Comparison of ENCODE assay signal across 23 mouse cellular contexts in genomic region chrX:103584262-103584661, GRCm38 (mm10). TPM values are rescaled to one million over a fixed set of nuclear protein-coding genes. Genes with fewer than 3 reads are reported as not detected.
DNase-seq lines count a peak whose midpoint lies in the region; ATAC-seq and TF ChIP-seq lines count a peak whose summit lies in the region.
"Had no signal": no experiment of that assay in that cellular context is flagged by ENCODE, and none has a peak within 500 bp of the region (broad histone marks: within the 10 kb centered on the region; RNA-seq: fewer than 3 reads in every experiment).

No protein-coding gene starts in this region.

- no peak for TF ChIP-seq POLR2A in MEL (IDR thresholded peaks at IDR 0.05; ENCODE audit: control insufficient read depth in 1 of 2, insufficient read depth in 1 of 2, low read depth in 1 of 2, low read length in 2 of 2, poor library complexity in 1 of 2)
- no peak for TF ChIP-seq POLR2A in heart, adult 2 months (IDR thresholded peaks at IDR 0.05; ENCODE audit: insufficient read depth, low read depth, low read length)

- H3K9ac ChIP-seq in intestine, embryonic 15.5 days: no peak overlapping the region
- H3K9ac ChIP-seq in intestine, postnatal 0 days (ENCODE audit: low read depth, low read length): no peak overlapping the region
- no peak overlapping the region for H3K9ac ChIP-seq in MEL (ENCODE audit: control insufficient read depth, low read depth, low read length, poor library complexity, severe bottlenecking)
- no peak overlapping the region for H3K9ac ChIP-seq in heart, adult 2 months (ENCODE audit: low read depth, low read length)

- ATAC-seq in intestine, embryonic 15.5 days: peak; percentile 82
- ATAC-seq in intestine, postnatal 0 days: no peak
- ATAC-seq: forebrain, embryonic 16.5 days had no signal

- WGBS in intestine, embryonic 15.5 days: 50% methylated on average over 1 of the region's 1 CpGs
- 21% methylated on average over 1 of the region's 1 CpGs for WGBS in intestine, postnatal 0 days
- WGBS in heart, adult 2 months: 50% methylated on average over 1 of the region's 1 CpGs

- no peak overlapping the region for H3K27ac ChIP-seq in intestine, embryonic 15.5 days
- H3K27ac ChIP-seq in intestine, postnatal 0 days (ENCODE audit: low read depth, low read length): no peak overlapping the region
- H3K27ac ChIP-seq in MEL (ENCODE audit: control insufficient read depth, low read depth, low read length): no peak overlapping the region
- H3K27ac ChIP-seq in heart, adult 2 months: no peak overlapping the region
- H3K27ac ChIP-seq: left cerebral cortex, adult 2 months; limb, embryonic 10.5 days; midbrain, embryonic 10.5 days had no signal

- no peaks in the 10 kb centered on the region for H3K27me3 ChIP-seq in intestine, embryonic 15.5 days (replicated peaks)
- no peaks in the 10 kb centered on the region for H3K27me3 ChIP-seq in intestine, postnatal 0 days (replicated peaks; ENCODE audit: control insufficient read depth, insufficient read depth, low read length)
- H3K27me3 ChIP-seq in MEL (ENCODE audit: control insufficient read depth in 1 of 2, insufficient read depth in 2 of 2, low read length in 2 of 2): no peaks in the 10 kb centered on the region
- no peaks in the 10 kb centered on the region for H3K27me3 ChIP-seq in heart, adult 2 months (ENCODE audit: control insufficient read depth, insufficient read depth, low read length)

- DNase-seq in 416B (ENCODE audit: low read depth) (peak; percentile 36), MEL (ENCODE audit: low read depth, low spot score) (peak; percentile 10)
- peak; percentile 11 for DNase-seq in c-Kit-positive CD71-positive TER-119-positive erythroid progenitor cells, embryonic 14.5 days (ENCODE audit: low spot score)
- DNase-seq in thymus, postnatal 4 days: no peak
- no peak for DNase-seq in cerebellum, postnatal 36 days
- DNase-seq in heart, adult 2 months: no peak
- DNase-seq: cerebellum, postnatal 10 days; embryo, embryonic 11 days; heart, postnatal 10 days; lung, postnatal 14 days; right cerebral cortex, postnatal 4 days had no signal

- H3K4me2 ChIP-seq in intestine, embryonic 15.5 days (replicated peaks): no peak overlapping the region
- no peak overlapping the region for H3K4me2 ChIP-seq in intestine, postnatal 0 days (replicated peaks; ENCODE audit: low read depth)
- H3K4me2 ChIP-seq: heart, embryonic 11.5 days had no signal

- no peak for TF ChIP-seq CTCF in intestine, postnatal 0 days (IDR thresholded peaks at IDR 0.05; ENCODE audit: low read depth)
- TF ChIP-seq CTCF in MEL (IDR thresholded peaks at IDR 0.05 in 2 of 3, conservative IDR thresholded peaks at IDR 0.05 in 1 of 3; ENCODE audit: control insufficient read depth in 1 of 3, insufficient read depth in 1 of 3, low read depth in 2 of 3, low read length in 3 of 3, poor library complexity in 1 of 3, severe bottlenecking in 1 of 3): no peak
- no peak for TF ChIP-seq CTCF in heart, adult 2 months (IDR thresholded peaks at IDR 0.05)

- TF ChIP-seq EP300 in MEL (IDR thresholded peaks at IDR 0.05; ENCODE audit: low read depth in 1 of 2, low read length in 2 of 2): no peak
- no peak for TF ChIP-seq EP300 in heart, adult 2 months (IDR thresholded peaks at IDR 0.05; ENCODE audit: insufficient read depth, low read depth, low read length)

- H3K36me3 ChIP-seq in intestine, embryonic 15.5 days: no peaks in the 10 kb centered on the region
- H3K36me3 ChIP-seq in intestine, postnatal 0 days (ENCODE audit: control insufficient read depth, insufficient read depth): no peaks in the 10 kb centered on the region
- peaks cover 1 to 11% of the 10 kb centered on the region in 2 experiments for H3K36me3 ChIP-seq in MEL (ENCODE audit: control insufficient read depth in 1 of 2, insufficient read depth in 2 of 2, low read length in 2 of 2)
- no peaks in the 10 kb centered on the region for H3K36me3 ChIP-seq in heart, adult 2 months (ENCODE audit: control insufficient read depth, insufficient read depth, low read length)

- intact Hi-C loops in heart, adult 2 months (cut with DNase I): no loop called here

- H3K9me3 ChIP-seq in intestine, embryonic 15.5 days: no peaks in the 10 kb centered on the region
- no peaks in the 10 kb centered on the region for H3K9me3 ChIP-seq in intestine, postnatal 0 days (ENCODE audit: control insufficient read depth)
- no peaks in the 10 kb centered on the region for H3K9me3 ChIP-seq in MEL (replicated peaks; ENCODE audit: insufficient read depth, low read length)
- H3K9me3 ChIP-seq: limb, embryonic 10.5 days; midbrain, embryonic 10.5 days had no signal

- no peak overlapping the region for H3K4me3 ChIP-seq in intestine, embryonic 15.5 days (replicated peaks)
- H3K4me3 ChIP-seq in intestine, postnatal 0 days (ENCODE audit: low read depth, low read length): no peak overlapping the region
- H3K4me3 ChIP-seq in MEL (ENCODE audit: control insufficient read depth in 1 of 2, insufficient read depth in 1 of 2, low read depth in 2 of 2, low read length in 2 of 2): no peak overlapping the region
- H3K4me3 ChIP-seq in heart, adult 2 months: no peak overlapping the region
- H3K4me3 ChIP-seq: left cerebral cortex, adult 2 months; limb, embryonic 10.5 days; midbrain, embryonic 10.5 days had no signal

- TF ChIP-seq RAD21 in MEL (IDR thresholded peaks at IDR 0.05; ENCODE audit: low read depth, low read length): no peak

- H3K4me1 ChIP-seq in intestine, embryonic 15.5 days (replicated peaks): no peaks in the 10 kb centered on the region
- no peaks in the 10 kb centered on the region for H3K4me1 ChIP-seq in intestine, postnatal 0 days (replicated peaks; ENCODE audit: control insufficient read depth, insufficient read depth, low read length)
- peaks cover 0 to 4% of the 10 kb centered on the region in 2 experiments; a peak in 1 of 4 replicates for H3K4me1 ChIP-seq in MEL (ENCODE audit: control insufficient read depth in 1 of 2, insufficient read depth in 2 of 2, low read length in 2 of 2)
- H3K4me1 ChIP-seq in heart, adult 2 months (ENCODE audit: control insufficient read depth, insufficient read depth, low read length): no peaks in the 10 kb centered on the region
- H3K4me1 ChIP-seq: limb, embryonic 10.5 days; midbrain, embryonic 10.5 days had no signal

- H3K79me2 ChIP-seq in MEL (ENCODE audit: control insufficient read depth, insufficient read depth, low read length, poor library complexity): no peaks in the 10 kb centered on the region
- H3K79me2 ChIP-seq in heart, adult 2 months (replicated peaks; ENCODE audit: control insufficient read depth, insufficient read depth, low read length): no peaks in the 10 kb centered on the region

TF ChIP-seq in MEL, 35 proteins besides CTCF, POLR2A, EP300 and RAD21:
- TF ChIP-seq SIN3A (IDR thresholded peaks at IDR 0.05; ENCODE audit: low read length): no peak
- TF ChIP-seq NRF1 (IDR thresholded peaks at IDR 0.05; ENCODE audit: insufficient read depth, low read depth, low read length, poor library complexity, severe bottlenecking): no peak
- TF ChIP-seq MYB (IDR thresholded peaks at IDR 0.05; ENCODE audit: low read depth, low read length): no peak
- no peak for TF ChIP-seq POLR2AphosphoS5 (IDR thresholded peaks at IDR 0.05; ENCODE audit: borderline replicate concordance, low read depth, low read length)
- no peak for TF ChIP-seq TAL1 (IDR thresholded peaks at IDR 0.05; ENCODE audit: low read length)
- TF ChIP-seq CHD2 (IDR thresholded peaks at IDR 0.05; ENCODE audit: low read length): no peak
- TF ChIP-seq JUND (IDR thresholded peaks at IDR 0.05; ENCODE audit: low read depth, low read length): no peak
- no peak for TF ChIP-seq ZKSCAN1 (IDR thresholded peaks at IDR 0.05; ENCODE audit: low read depth, low read length)
- TF ChIP-seq USF1 (IDR thresholded peaks at IDR 0.05; ENCODE audit: low read depth, low read length): peak; percentile 52; the same call in 1 of the 2 replicates
- TF ChIP-seq NELFE (IDR thresholded peaks at IDR 0.05; ENCODE audit: low read depth, low read length): no peak
- no peak for TF ChIP-seq RCOR1 (IDR thresholded peaks at IDR 0.05; ENCODE audit: low read depth, low read length)
- no peak for TF ChIP-seq HCFC1 (IDR thresholded peaks at IDR 0.05; ENCODE audit: low read depth, low read length)
- TF ChIP-seq GABPA (IDR thresholded peaks at IDR 0.05; ENCODE audit: low read depth, low read length): no peak
- no peak for TF ChIP-seq ZC3H11A (IDR thresholded peaks at IDR 0.05; ENCODE audit: low read depth, low read length)
- no peak for TF ChIP-seq E2F4 (IDR thresholded peaks at IDR 0.05; ENCODE audit: borderline replicate concordance, low read depth, low read length)
- no peak for TF ChIP-seq MEF2A (IDR thresholded peaks at IDR 0.05; ENCODE audit: extremely low read depth, insufficient replicate concordance, low read depth, low read length, poor library complexity, severe bottlenecking)
- TF ChIP-seq ETS1 (IDR thresholded peaks at IDR 0.05; ENCODE audit: low read depth, low read length): 0 out of 2 replicates have a peak, but pooled peaks have one; percentile 23
- TF ChIP-seq TCF12 (IDR thresholded peaks at IDR 0.05; ENCODE audit: low read depth, low read length): peak; percentile 27; the same call in 1 of the 2 replicates
- no peak for TF ChIP-seq ZMIZ1 (IDR thresholded peaks at IDR 0.05; ENCODE audit: low read depth, low read length)
- TF ChIP-seq MAX (IDR thresholded peaks at IDR 0.05; ENCODE audit: low read length): no peak
- peak; percentile 35; the same call in 1 of the 2 replicates for TF ChIP-seq GATA1 (IDR thresholded peaks at IDR 0.05; ENCODE audit: low read depth, low read length)
- TF ChIP-seq POLR2AphosphoS2 (IDR thresholded peaks at IDR 0.05; ENCODE audit: low read length): no peak
- TF ChIP-seq KAT2A (conservative IDR thresholded peaks at IDR 0.05; ENCODE audit: low read depth, low read length): no peak
- no peak for TF ChIP-seq SMC3 (IDR thresholded peaks at IDR 0.05; ENCODE audit: low read depth, low read length)
- TF ChIP-seq BHLHE40 (IDR thresholded peaks at IDR 0.05; ENCODE audit: borderline replicate concordance, low read depth, low read length): peak; percentile 48; the same call in 1 of the 2 replicates
- no peak for TF ChIP-seq MAZ (IDR thresholded peaks at IDR 0.05; ENCODE audit: low read depth, low read length)

RNA-seq across cellular contexts. Expression of gene Zcchc13, which starts 46.1 kb away (rescaled TPM):
- not detected in 2 replicates for polyA plus RNA-seq in intestine, embryonic 15.5 days (2015; fragmentation: Nextera tagmentation; extraction: Ambion mirVana)
- polyA plus RNA-seq in intestine, postnatal 0 days (2015; fragmentation: Nextera tagmentation; extraction: Ambion mirVana): not detected in 2 replicates
- total RNA-seq in MEL (2012; rRNA removed): not detected in 2 replicates
- not detected for polyA plus RNA-seq in MEL (2012; ENCODE audit: insufficient read depth in 1 of 2, insufficient read length in 2 of 2, low read depth in 1 of 2, low replicate concordance in 2 of 2, missing spikeins in 1 of 2)
- total RNA-seq in heart, adult 2 months (2021): not detected
- polyA plus RNA-seq in heart, adult 2 months (2012; rRNA removed): not detected in 2 replicates
- total RNA-seq: heart, postnatal 10 days; left cerebral cortex, adult 2 months; midbrain, postnatal 0 days had no signal
- polyA plus RNA-seq: embryonic facial prominence, embryonic 14.5 days; forebrain, embryonic 16.5 days; heart, embryonic 11.5 days; hindbrain, embryonic 11.5 days; kidney, embryonic 14.5 days; limb, embryonic 10.5 days; liver, embryonic 16.5 days; midbrain, embryonic 10.5 days; midbrain, postnatal 0 days had no signal

Comparison
In these comparisons a context has a peak if more than half of its experiments do, and no peak if none do; other contexts are left out.
1. DNase-seq: peak in 416B (single experiment), MEL (single experiment) and c-Kit-positive CD71-positive TER-119-positive erythroid progenitor cells, embryonic 14.5 days (single experiment); none in thymus, postnatal 4 days (single experiment), cerebellum, postnatal 36 days (0 of 2) and heart, adult 2 months (0 of 2).